Mouse (Mus musculus) cortical plate, adult 2 months (tissue): ENCODE data around the gene Bmp10.

Source experiments
- CTCF ChIP-seq: fragments of 200-500 bp; IDR thresholded peaks from 2 replicates; pipeline ENCODE4 v1.5.1; 2011; ENCODE audit warnings: mild to moderate bottlenecking, control low read depth, low read length; ENCODE audit not compliant: insufficient read depth; ENCODE audit errors: extremely low read depth
- POLR2A ChIP-seq: fragments of 200-500 bp; IDR thresholded peaks from 2 replicates; pipeline ENCODE4 v1.6.1; 2011; ENCODE audit warnings: mild to moderate bottlenecking, low read length, control low read depth; ENCODE audit not compliant: insufficient read depth; ENCODE audit errors: extremely low read depth

- TF ChIP-seq CTCF (no peak), POLR2A (no peak)
These were observed 44.0 kb upstream of the Bmp10 start for GRCm38 (mm10) chr6:87384761-87385160.
